Mouse (Mus musculus) heart, adult 8-10 months (tissue): ENCODE results near the gene Creg1. TPM values are rescaled to one million over a fixed set of nuclear protein-coding genes. Genes with fewer than 3 reads are reported as not detected.

Experiments
- DNase-seq: peaks from one replicate; pipeline ENCODE4 v3.0.0; 2022; ENCODE audit warnings: low spot score
- total RNA-seq, 4 experiments: library from RNA; stranded (reverse); gene quantifications; 2 replicates each; pipeline ENCODE4 v1.2.4; 2022

Creg1 gene
- total RNA-seq: 100 to 1,000 TPM in 3 of 4 experiments, 10 to 100 TPM in 1; 98.7 to 109 (median 103) TPM

GRCm38 (mm10) chr1:165763635-165764372, at the start of gene Creg1:
Gene Creg1, plus strand, starts transcription at chr1:165763746.
- DNase-seq: peak; percentile 96

DNA sequence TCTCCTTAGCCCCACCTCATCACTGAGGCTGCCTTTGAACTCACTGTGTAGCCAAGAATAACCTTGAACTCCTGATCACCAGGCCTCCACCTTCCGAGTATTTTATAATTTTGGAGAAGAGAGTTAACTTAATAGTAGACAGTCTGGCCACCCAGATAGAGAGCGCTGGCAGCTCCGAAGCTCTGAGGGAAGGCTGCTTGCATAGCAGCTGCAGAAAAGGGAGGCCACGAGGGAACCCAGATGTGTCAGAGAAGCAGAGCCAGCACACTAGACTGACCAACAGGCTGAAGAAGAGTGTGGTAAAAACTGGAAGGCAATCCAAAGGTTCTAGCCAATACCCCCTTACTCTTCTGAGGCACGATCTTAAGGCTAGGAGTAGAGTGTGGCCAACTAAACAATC, 49.7 kb upstream of the Creg1 start:
- DNase-seq: no peak

- DNase-seq: no peak
These were observed 47.1 kb upstream of the Creg1 start for GRCm38 (mm10) chr1:165716426-165716825.

GRCm38 (mm10) chr1:165717711-165718542, 45.6 kb upstream of the Creg1 start:
- peak; percentile 93 for DNase-seq

DNA sequence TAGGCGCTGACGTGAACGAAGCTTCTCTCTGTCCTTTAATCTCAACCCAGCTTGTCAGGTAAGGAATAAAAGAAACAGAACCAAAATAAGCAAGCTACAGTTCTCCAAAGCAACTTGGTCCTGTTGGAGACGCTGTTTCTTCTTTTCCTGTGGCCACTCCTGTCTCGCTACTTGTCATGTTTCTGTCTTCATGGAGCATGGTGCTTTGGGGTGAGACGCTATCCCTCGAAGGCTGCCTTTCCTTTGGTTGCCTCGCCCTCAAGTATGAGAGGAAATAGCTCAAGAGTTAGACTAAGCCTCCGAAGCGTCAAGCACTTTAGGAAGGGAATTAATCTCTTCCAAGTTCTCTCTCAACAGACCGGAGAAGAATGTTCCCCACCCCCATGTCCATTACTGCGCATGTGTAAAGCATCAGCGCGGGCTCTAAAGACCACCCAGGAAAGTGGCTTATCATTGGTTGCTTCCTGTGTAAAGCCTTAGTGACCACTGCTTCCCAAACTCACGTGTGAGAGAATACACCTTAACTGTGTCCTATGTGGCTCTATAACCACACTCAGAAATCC, 44.9 kb upstream of the Creg1 start:
- no peak for DNase-seq

DNA sequence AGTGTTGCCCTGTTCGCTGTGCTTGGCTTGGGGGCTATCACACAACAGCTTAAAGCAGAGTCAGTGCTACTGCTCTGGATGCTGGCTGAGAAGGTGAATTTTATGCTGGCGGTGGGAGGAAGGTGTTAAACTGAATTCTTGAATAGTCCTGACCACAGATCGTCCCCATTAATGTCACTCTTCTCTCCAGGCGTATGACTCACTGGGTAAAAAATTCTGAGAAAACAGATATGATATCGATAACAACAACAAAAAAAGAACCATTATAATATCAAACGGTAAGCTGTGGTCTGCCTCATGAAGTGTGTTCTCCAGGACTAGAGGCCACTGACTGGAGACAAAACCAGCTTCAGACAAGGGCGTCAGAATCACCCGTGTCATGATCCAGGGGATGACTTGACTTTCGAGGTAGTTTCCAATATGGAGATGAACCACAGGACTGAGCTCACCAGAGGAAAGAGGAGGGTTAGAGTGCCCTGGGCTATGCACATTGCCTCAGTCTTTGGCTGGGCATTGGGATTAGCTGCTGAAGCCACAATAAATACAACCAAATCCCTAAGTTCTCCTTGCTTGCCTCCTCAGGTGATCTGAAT, 40.9 kb upstream of the Creg1 start:
- no peak for DNase-seq

GRCm38 (mm10) chr1:165724219-165725033, 39.1 kb upstream of the Creg1 start:
- no peak for DNase-seq

GRCm38 (mm10) chr1:165725039-165725644, 38.4 kb upstream of the Creg1 start:
- DNase-seq: no peak

- DNase-seq: no peak
These were observed 36.6 kb upstream of the Creg1 start for GRCm38 (mm10) chr1:165726986-165727385.

- DNase-seq: no peak
These were observed 35.4 kb upstream of the Creg1 start for GRCm38 (mm10) chr1:165728057-165728639.

DNA sequence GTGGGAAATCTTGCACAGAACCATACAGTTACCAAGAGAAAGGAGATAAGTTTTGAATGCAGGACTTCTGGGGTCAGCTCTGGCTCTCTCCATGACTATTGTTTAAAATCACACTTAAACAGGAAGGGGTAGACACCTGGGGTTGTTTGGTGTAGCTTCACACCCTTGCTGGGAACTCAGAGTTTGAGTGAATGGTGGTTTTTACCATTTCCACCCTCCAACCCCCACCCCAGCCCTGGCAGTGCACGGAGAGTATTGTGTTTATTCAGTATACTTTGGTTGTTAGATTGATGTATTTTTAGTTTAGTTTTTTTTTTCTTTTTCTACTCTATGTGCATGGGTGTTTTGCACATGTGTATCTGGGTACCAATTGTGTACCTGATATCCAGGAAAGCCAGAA, 33.4 kb upstream of the Creg1 start:
- no peak for DNase-seq

DNA sequence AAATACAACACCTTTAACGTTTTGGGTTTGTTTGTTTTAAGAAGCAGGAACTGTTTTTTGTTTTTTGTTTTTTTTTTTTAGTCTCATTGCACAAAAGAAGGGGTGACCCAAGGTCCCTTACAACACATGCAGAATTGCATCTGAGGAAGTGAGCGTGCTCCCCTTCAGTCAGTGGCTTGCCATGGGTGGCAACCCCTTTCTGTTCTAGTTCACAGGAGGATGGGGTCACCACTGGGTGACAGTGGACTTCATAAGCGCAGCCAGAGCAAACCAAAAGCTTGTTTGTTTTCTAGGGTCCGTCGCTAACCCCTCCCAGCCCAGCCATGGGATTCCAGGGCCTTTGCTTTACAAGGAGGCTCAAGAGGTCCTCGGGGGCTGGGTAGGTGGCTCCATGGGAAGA, 32.0 kb upstream of the Creg1 start:
- no peak for DNase-seq

GRCm38 (mm10) chr1:165734840-165735239, 28.7 kb upstream of the Creg1 start:
- DNase-seq: no peak

- peak; percentile 94 for DNase-seq
These were observed 27.4 kb upstream of the Creg1 start for GRCm38 (mm10) chr1:165735826-165736818.

GRCm38 (mm10) chr1:165737451-165737850, 26.1 kb upstream of the Creg1 start:
- no peak for DNase-seq

- DNase-seq: no peak
These were observed 25.7 kb upstream of the Creg1 start for GRCm38 (mm10) chr1:165737867-165738266.

- DNase-seq: no peak
These were observed 24.6 kb upstream of the Creg1 start for GRCm38 (mm10) chr1:165738985-165739384.

DNA sequence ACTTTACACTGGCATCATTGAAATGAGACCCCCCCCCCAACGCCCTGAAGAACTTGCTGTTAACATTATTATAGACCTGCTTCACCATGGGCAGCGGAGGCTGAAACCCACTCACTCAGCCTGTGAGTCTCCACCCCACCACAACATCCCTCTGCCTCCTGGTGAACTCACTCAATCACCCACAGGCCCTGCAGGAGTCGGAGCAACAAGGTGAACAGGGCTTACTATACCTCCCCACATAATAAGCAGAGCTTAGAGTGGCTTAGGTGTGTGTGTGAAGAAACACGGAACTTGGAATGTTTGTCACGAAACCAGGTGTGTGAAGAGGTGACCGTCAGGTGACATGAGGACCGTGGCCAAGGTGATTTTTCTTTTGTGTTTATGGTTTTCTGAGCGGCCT, 21.6 kb upstream of the Creg1 start:
- DNase-seq: no peak

- DNase-seq: no peak
These were observed 15.5 kb upstream of the Creg1 start for GRCm38 (mm10) chr1:165748053-165748452.
